Mouse (Mus musculus): ENCODE measurements around the gene Lrrc8b.

The Lrrc8b gene

DNA sequence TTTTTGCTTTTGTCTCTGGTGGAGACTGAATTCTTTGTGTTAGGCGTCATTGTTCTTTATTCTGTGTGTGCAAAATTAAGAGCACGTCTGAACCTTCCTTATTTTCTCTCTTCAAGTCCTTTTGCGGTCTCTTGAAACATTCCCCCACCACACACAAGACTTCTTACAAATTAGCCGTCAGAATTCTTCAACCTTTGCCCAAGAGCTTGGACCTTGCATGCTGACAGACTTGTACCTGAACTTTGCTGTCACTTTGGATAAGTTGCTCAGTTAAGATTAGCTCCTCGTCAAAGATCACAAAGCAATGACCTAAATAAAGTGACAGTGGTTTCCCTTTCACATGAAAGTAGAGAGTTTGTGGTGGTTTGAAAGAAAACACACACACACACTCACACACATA, 3.3 kb downstream of the Lrrc8b start:
- no peak for DNase-seq (ENCODE audit: low read depth in 2 of 2, low spot score in 2 of 2)

DNA sequence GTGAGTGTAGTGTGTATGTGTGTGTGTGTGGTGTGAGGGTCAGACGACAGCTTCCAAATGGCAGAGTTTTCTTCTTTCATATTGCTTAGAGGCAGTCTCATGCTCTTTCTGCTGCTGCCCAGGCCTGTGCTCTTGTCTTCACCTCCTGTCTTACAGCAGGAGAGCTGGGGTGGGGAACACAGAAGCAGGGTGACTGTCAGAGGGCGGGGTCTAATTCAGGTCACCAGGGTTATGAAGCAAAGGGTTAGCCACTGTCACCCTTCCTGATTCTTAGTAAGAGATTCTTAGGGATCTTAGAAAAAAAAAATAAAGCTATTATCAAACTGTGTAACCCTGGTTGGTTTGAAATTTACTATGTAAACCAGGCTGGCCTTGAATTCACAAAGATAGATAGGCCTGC, 10.0 kb downstream of the Lrrc8b start:
- DNase-seq (ENCODE audit: low read depth in 2 of 2, low spot score in 2 of 2) = no peak

DNA sequence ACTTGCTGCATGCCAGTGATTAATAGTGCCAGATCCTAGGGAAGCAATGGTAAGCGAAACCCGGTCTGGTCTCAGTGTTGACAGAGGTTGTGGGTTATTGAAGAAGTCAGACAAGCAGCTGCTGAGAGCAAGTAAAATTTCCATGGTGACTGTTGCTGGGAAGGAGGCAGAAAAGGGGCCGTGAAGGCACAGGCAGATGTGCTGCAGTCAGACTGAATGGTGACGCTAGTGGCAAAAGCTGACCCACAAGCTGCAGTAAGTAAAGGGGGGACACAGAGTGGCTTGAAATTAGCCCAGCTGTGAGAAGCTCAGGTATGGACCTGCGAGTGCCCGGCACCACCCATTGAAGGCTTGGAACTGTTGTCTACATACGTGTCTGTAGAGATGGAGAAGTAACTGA, 11.8 kb downstream of the Lrrc8b start:
- no peak for DNase-seq (ENCODE audit: low read depth in 2 of 2, low spot score in 2 of 2)

DNA sequence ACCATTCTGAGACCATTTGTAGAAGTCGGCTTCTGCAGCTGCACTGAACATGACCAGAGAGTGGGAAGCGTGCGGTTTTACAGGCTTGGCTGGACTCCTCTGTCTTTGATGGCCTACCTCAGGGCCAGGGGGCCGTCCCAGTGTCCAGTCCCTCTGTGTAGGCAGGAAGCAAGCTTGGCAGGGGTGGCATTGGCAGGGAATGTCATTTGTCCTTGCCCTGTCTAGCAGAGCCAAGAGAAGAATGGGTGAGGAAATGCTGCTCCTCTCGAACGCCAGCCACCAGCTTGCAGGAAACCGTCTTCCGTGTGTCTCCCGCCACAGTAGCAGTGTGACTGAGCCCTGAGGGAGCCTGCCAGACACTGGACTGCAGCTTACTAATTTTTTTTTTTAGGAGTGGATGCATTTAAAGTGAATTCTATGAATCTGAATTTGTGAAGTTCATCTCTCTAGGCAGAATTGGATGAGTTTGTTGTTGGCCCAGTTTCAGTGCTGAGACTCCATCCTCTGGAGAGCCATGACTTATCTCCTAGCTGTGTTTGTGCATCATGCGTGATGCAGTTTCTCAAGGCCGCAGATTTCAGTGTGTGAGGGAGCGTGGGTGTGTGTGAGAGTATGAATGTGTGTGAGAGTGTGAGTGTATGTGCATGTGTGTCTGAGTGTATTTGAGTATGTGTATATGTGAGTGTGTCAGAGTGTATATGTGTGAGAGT, 12.8 kb downstream of the Lrrc8b start:
- DNase-seq (ENCODE audit: low read depth in 2 of 2, low spot score in 2 of 2) = no peak

DNA sequence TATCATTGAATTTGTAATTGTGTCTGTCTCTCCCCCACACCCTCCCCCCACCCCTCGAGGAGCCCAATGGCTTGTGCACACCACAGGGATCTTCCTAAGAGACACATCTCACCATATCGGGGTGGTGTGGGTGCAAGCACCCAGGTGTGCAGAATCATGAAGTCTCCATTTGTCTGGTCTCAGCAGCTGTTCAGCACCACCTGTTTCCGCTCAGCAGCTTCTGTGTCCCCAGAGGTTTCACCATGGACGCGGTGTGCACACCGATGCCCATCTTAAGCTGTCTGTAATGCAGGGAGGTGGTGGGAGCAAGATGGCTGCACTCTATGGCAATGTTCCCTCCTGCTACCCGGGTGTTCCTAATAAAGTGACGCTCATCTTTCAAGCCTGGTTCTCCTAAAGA, 14.6 kb downstream of the Lrrc8b start:
- no peak for DNase-seq (ENCODE audit: low read depth in 2 of 2, low spot score in 2 of 2)

DNA sequence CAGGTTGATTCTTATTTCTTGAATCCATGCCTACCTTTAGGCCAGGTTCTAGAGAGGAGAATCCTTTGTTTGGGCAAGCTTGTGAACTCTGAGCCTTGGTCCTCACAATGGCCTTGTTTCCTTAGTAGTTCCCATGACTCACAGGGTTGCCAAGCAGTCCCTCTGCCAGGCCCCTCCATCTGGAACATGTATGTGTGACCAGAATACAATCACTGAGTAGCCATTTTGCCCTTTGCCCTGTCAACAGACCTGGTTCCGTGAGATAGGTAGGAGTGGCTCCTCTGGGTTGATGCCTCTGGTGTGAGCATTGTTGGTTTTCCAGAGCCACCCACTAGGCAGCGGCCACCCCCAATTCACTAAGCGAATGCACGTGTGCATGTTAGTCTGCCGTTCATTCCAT, 24.0 kb downstream of the Lrrc8b start:
- no peak for DNase-seq (ENCODE audit: low read depth in 2 of 2, low spot score in 2 of 2)

DNA sequence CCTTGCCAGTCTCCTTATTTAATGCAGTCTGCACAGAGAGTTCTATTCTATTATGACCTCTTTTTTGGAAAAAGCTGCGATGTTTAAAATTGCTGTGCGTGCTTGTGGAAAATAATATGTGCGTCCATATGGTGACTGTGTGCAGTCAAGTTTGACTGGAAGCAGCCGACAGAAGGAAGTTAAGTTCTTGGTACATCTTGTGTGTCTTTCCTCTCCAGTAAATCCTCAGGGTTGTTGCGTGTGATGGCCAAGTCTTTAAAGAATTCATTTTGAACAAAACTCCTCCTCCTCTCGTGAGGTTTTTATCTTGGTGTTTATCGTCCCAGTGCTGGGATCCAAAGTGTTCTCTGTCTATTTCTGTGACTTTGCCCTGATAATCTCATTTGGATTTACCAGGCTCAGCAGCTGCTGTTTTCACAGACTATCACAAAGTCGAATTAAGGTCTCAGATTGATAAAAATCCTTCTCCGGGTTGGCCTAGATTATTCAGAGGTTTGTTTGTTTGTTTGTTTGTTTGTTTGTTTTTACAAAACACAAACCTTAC, 25.5 kb downstream of the Lrrc8b start:
- DNase-seq (ENCODE audit: low read depth in 2 of 2, low spot score in 2 of 2) = no peak

DNA sequence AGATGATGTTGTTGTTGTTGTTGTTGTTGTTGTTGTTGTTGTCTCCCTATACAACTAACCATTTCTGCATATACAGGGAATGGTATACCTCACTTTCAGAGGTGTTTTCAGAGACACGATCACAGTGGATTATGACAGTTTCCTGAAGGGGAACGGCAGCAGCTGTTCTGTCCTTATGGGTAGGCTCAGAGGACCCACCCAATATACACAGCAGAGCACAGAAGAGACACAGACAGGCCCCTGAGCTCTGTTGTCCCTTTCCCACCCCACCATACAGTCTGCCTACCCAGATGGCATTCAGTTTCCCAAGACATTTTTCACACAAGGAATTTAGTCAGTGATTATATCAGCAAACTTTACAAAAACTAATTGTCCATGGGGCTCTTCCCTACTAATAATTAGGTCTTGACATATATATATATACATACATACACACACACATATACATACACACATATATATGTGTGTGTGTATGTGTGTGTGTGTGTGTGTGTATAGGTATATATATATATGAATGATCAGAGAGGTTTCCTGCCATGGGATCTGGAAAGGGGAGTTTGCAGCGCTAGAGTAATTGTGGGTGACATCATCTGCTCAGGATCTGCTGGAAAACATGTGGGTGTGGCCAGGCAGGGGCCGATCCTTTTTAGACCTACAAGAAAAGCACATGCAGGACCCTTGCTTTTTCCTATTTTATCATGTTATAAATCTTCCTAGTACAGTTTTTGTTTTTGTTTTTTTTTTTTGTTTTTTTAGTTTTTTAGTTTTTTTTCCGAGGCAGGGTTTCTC, 26.8 kb downstream of the Lrrc8b start:
- DNase-seq (ENCODE audit: low read depth in 2 of 2, low spot score in 2 of 2) = no peak

DNA sequence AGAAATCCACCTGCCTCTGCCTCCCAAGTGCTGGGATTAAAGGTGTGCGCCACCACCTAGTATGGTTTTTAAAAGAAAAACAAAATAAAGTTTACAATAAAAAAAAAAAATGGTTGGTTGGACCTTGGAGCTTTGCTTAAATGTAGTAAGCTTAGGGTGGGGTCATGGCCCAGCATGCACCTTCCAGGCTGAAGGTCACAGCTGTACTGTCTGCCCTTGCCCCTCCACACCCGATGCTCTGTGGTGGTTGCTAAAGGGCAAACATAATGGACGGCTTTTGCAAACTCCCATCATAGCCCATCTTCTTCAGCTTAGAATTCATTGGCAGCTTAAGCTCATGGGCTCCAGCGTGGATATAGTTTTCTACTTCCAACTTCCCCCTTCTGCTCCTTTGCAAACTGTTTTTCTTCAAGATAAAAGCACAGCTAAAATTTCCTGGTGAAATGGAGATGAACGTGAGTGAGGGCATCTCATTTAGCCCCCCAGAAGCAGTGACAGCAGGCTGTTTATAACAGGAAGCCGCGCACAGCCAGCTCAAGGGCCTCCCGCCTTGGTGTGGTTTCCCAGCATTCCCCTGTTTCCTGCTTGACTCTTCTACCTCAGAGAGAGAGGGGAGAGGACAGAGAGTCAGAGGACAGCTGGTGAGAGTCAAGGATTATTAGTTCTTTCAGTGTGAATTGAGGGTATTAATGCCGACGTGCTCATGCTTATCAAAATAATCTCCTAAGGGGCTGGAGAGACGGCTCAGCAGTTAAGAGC, 27.7 kb downstream of the Lrrc8b start:
- peak; percentile 55 to 71 for DNase-seq (ENCODE audit: low read depth in 2 of 2, low spot score in 2 of 2)

DNA sequence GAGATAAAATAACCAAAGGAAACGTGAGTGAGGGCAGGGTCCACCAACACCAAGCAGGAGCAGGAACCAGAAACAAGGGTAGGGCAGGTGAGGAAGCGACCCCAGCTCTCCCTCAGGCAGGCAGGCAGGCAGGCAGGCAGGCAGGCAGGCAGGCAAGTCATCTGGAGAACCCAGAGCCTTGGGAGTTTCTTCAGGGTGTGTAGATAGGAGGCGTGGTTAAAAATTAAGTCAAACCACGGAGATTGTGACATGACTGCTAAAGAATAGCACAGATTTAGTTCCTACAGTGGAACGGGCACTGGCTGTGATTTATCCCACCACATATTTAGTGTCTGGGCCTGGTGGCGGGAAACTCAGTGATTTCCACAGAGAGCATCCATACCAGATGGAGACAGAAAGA, 30.1 kb downstream of the Lrrc8b start:
- no peak for DNase-seq (ENCODE audit: low read depth in 2 of 2, low spot score in 2 of 2)

DNA sequence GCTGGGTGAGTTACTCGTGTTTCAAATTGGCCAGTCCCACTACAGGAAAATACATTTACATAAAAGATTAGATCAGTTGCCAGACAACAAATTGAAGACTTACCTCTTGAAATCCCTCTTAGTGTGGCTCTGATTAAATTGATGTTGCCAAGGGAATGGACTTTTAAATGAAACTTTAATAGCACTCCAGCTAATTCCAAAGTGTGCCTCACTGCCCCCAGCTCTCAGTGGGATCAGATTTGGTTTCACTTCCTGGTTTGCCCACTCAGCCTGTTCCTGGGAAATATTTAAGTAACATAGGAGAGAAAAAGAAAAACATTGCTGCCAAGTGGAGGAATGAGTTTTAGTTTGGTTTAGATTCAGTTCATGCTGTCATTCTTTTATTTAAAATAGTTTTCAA, 38.5 kb downstream of the Lrrc8b start:
- no peak for DNase-seq (ENCODE audit: low read depth in 2 of 2, low spot score in 2 of 2)

DNA sequence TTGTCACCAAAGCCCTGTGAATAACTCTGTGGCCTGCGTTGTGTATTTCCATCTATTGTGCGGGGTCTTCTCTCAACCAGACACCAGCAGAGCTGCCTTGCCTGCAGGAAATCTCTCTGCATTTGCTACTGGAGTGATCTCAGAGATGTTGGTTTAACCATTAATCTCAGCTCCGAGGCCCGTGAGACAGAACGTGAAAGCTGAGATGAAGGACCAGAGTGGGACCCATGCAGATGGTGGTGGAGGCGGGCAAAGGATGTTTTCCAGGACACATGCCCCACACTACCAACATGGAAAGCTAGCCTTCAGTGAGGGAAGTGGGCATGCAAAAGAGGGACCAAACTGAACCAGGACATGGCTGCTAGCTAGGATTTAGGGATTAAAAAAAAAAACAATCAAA, 43.5 kb downstream of the Lrrc8b start:
- no peak for DNase-seq (ENCODE audit: low read depth in 2 of 2, low spot score in 2 of 2)

DNA sequence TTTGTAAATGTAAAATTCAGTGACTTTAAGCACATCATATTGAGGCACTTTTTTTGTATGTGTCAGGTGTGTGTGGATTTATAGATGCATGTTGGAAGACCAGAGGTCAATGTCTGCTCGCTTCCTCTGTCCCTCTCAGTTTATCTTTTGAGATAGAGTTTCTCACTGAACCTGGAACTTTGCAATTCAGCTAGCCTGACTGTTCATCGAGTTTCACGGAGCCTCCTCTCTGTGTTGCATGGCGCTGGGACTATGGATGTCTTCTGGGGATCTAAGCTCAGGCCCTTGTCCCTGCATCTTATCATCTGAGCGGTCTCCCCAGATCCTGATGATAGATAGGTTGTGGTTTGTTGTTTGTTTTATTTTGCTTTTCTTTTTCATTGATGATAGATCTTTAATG, 45.0 kb downstream of the Lrrc8b start:
- DNase-seq (ENCODE audit: low read depth in 2 of 2, low spot score in 2 of 2) = no peak

DNA sequence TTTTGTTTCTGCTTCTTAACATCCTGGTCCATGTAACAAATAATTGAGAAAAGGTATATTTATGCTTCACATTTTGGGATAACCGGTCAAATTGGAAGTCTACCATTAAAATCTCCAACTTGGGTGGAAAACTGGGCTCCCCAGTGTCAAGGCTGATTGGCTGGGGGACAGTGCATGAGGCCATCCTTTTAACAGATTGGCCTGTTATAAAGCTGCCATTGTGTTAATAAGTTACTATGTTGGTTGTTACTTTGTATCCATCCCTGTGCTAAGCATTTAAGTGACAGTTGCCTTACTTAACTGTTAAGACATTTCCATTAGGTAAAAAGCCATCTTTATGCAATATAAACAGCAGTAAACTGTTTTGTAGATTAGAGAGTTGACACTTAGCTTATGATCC, 45.5 kb downstream of the Lrrc8b start:
- DNase-seq (ENCODE audit: low read depth in 2 of 2, low spot score in 2 of 2) = no peak

DNA sequence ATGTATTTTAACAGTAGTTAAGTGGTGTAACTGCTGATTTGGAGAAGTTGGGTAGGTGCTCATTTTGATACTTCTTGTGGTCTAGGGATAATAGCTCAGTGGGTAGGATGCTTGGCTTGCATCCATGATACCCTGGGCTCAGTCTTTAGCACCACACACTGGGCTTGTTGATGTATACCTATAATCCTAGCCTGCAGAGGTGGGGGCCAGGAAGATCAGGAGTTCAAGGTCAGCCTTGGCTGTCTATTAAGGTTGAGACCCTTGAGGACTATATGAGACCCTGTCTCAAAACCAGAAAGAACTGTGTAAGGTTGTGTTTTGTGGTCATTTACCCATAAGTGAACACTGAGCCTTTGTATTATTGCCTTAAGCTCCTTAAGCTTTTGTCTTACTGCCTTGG, 49.1 kb downstream of the Lrrc8b start:
- no peak for DNase-seq (ENCODE audit: low read depth in 2 of 2, low spot score in 2 of 2)

DNA sequence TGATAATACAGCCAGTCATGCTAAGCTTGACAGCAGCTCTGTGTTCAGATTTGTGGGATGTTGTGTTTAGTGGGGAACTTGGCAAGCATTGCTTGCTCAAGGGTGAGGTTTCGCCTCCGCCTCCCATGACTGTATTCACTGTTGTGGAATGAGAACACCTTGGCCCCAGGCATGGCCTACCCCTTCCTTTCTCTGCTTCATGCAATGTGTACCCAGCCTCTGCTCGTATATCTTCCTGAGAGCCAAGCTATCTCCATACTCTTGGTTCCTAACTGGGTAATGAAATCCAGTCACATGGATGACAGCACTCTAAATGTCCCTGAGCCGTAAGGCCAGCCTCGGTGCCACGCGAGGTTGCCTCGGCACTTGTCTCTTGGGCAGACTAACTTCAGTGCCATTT, 50.0 kb downstream of the Lrrc8b start:
- DNase-seq (ENCODE audit: low read depth in 2 of 2, low spot score in 2 of 2) = no peak

DNA sequence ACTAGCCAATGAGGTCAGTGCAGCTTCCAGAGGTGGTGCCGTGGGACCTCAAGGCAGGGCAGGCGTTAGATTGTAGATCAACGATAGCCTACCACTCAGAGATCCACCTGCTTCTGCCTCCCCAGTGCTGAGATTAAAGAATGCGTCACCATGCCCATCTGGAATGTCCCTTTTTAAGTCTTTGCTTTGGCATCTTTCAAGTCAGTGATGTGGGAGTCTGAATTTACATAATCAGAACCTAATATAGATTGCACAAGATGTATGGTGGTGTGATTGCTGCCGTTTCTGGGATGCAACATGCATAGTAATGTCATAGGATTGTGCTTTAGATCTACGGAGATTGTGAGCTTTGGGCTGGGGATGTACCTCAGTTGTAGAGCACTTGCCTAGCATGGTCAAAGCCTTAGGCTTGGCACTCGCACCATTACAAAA, 50.9 kb downstream of the Lrrc8b start:
- no peak for DNase-seq (ENCODE audit: low read depth in 2 of 2, low spot score in 2 of 2)

DNA sequence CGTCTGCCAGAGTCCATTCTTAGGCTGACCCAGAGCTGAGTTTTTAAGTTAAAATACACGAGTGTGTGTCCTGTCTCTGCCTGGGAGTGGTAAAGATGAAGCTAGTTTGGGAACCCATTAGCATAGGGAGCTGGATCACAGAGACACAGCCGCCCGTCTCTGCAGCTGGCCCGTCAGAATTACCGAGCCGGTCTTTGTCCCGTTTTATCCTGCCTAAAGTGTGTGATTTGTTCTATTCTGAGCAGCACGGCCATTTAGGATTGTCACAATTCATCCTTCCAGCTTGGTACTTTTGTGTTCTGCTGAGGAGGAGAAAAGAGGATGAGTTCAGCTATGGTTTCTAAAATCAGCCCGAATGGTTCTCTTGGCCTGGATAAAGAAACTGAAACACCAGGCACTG, 51.7 kb downstream of the Lrrc8b start:
- no peak for DNase-seq (ENCODE audit: low read depth in 2 of 2, low spot score in 2 of 2)

DNA sequence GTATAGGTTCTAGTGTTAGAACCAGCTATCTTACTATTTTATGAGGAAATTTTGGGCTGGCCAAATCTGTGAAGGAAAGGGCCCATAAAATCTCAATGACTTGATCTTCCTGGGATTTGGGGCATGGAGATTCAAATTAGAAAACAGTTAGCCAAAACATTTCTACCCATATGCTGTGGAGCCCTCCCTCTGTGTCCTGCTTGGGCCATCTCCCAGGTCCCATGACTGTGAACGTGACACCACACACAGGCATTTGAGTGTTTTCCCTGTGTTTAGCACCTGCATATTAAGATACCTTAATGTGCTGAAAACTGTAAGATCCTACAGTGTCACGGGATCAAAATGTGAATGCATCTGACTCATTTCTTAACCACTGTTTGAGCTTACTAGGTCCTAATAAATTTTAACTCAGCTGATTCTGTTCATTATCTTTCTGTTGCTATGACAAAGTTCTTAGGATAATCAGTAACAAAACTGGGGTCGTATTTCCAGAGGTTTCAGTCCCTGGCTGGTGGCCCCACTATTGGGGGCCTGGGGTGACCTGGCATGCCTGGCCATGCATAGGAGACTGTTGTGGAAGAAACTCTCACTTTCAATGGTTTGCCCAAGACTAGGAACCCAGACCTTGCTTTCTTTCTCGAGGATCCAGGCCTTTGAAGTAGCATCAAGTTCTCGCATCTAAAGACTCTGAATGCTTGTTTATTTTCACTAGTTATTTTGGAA, 57.6 kb downstream of the Lrrc8b start:
- DNase-seq (ENCODE audit: low read depth in 2 of 2, low spot score in 2 of 2) = no peak

DNA sequence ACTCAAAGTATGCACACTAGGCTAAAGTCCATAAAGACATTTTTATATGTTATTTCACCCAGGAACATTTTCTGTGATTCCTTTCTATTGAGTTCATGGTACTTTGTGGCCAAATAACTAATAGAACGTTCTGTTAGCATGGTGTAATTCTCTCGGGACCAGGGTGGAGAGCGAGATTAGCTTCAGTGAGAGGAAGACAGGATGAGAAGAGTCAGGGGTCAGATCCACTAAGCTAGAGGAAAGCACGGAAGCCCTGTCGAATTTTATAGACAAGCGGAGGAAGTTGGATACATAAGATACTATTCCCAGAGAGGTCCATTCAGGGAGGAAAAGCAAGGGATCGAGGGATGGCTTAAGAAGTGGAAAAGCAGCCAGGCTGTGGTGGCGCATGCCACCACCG, 62.0 kb downstream of the Lrrc8b start:
- no peak for DNase-seq (ENCODE audit: low read depth in 2 of 2, low spot score in 2 of 2)

DNA sequence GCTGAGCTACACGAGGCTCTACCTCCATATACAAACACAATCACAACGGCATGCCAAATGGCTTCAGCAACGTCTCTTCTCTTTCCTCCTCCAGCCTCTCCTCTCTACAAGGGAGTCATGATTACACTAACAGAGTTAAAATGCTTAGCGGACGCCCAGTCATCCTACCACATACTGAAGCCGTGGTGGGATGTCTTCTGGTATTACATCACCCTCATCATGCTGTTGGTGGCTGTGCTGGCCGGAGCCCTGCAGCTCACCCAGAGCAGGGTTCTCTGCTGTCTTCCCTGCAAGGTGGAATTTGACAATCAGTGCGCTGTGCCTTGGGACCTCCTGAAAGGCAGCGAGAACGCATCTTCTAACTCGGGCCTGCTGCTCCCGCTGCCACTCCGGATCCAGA, 64.1 kb downstream of the Lrrc8b start:
- DNase-seq (ENCODE audit: low read depth in 2 of 2, low spot score in 2 of 2) = no peak

Measured in CD8-positive naive resting alpha-beta T cell, adult 2 months (primary cell).